Mouse (Mus musculus) midbrain, embryonic 13.5 days (tissue): ENCODE measurements at regions not wholly inside any gene's neighbourhood (a gene's known extent, or its start where the extent isn't known, plus 50 kb on each side); places are given as distances from the start of the nearest gene placed in this dataset.
A peak's percentile ranks its signal among the peaks of the same experiment; 100 is the strongest.

Source experiments
- ATAC-seq: fragments of 200-750 bp; cut with Nextera tagmentation; 2 replicates; pipeline ENCODE4 v1.8.0; 2017; ENCODE audit warnings: mild to moderate bottlenecking, moderate TSS enrichment, moderate library complexity
- H3K27ac ChIP-seq: fragments of 300-500 bp; sonication (generic); 2 replicates; pipeline ENCODE4 v1.5.1; 2015; ENCODE audit warnings: inconsistent platforms, mild to moderate bottlenecking, moderate library complexity
- H3K27me3 ChIP-seq: fragments of 300-500 bp; sonication (generic); 2 replicates; pipeline ENCODE4 v1.6.1; 2015; ENCODE audit warnings: mild to moderate bottlenecking, inconsistent platforms
- H3K36me3 ChIP-seq: fragments of 300-500 bp; sonication (generic); 2 replicates; pipeline ENCODE4 v1.6.1; 2015; ENCODE audit warnings: mild to moderate bottlenecking, inconsistent platforms
- H3K4me1 ChIP-seq: fragments of 300-500 bp; sonication (generic); replicated peaks from 2 replicates; pipeline ENCODE4 v1.6.1; 2015; ENCODE audit warnings: inconsistent platforms
- H3K4me2 ChIP-seq: fragments of 300-500 bp; sonication (generic); replicated peaks from 2 replicates; pipeline ENCODE4 v1.6.1; 2015; ENCODE audit warnings: moderate library complexity, mild to moderate bottlenecking, inconsistent platforms
- H3K4me3 ChIP-seq: fragments of 300-500 bp; sonication (generic); replicated peaks from 2 replicates; pipeline ENCODE4 v1.5.1; 2015; ENCODE audit warnings: mild to moderate bottlenecking, inconsistent platforms
- H3K9ac ChIP-seq: fragments of 300-500 bp; sonication (generic); replicated peaks from 2 replicates; pipeline ENCODE4 v1.6.1; 2015; ENCODE audit warnings: mild to moderate bottlenecking, inconsistent platforms
- H3K9me3 ChIP-seq: fragments of 300-500 bp; sonication (generic); 2 replicates; pipeline ENCODE4 v1.6.1; 2016; ENCODE audit warnings: mild to moderate bottlenecking, inconsistent platforms
- WGBS: fragments of 180-500 bp; shearing (Covaris S2); methylation state at CpG from one replicate; pipeline ENCODE4 v1.1.7; 2015; 5-methylcytosine and 5-hydroxymethylcytosine counted together

- H3K4me2 ChIP-seq = no peak overlapping the region
- no peak overlapping the region for H3K4me3 ChIP-seq
- H3K4me1 ChIP-seq = 0 out of 2 replicates have a peak, but pooled peaks cover 3% of the 10 kb centered on the region
- no peak overlapping the region for H3K27ac ChIP-seq
- H3K36me3 ChIP-seq = no peaks in the 10 kb centered on the region
- no peak overlapping the region for H3K9ac ChIP-seq
- no peak for ATAC-seq
- no peaks in the 10 kb centered on the region for H3K27me3 ChIP-seq
- no peaks in the 10 kb centered on the region for H3K9me3 ChIP-seq
- 84% methylated on average over 5 of the region's 5 CpGs for WGBS
Observed at GRCm38 (mm10) chr17:74920056-74920455, 85.3 kb upstream of the Ltbp1 start.

GRCm38 (mm10) chr17:74921413-74921812 is 84.0 kb upstream of the Ltbp1 start:
- no peak overlapping the region for H3K4me2 ChIP-seq
- ATAC-seq = peak; percentile 9; the same call in 1 of the 2 replicates
- H3K27ac ChIP-seq = no peak overlapping the region
- H3K9me3 ChIP-seq = no peaks in the 10 kb centered on the region
- no peaks in the 10 kb centered on the region for H3K27me3 ChIP-seq
- 91% methylated on average over 6 of the region's 6 CpGs for WGBS
- 0 out of 2 replicates have a peak, but pooled peaks cover 3% of the 10 kb centered on the region for H3K4me1 ChIP-seq
- H3K4me3 ChIP-seq = no peak overlapping the region
- no peaks in the 10 kb centered on the region for H3K36me3 ChIP-seq
- no peak overlapping the region for H3K9ac ChIP-seq

DNA sequence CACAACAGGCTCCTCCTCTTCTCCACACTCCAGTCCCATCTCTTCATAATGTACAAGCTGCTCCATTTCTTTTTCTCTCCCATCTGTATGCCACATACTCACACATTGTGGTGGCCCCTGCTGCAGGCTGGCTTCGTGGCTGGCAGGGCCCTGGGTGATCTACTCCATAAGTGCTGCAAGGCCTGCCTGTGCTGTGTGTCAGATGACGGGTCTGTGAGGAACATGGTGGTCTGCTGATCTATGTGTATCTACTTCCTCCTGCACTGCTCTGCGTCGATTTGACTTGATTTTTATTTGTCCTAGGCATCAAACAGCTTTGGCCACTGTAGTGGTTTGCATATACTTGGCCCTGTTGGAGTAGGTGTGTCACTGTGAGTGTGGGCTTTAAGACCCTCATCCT is 83.4 kb upstream of the Ltbp1 start:
- Histone ChIP-seq H3K4me3 (no peak overlapping the region), H3K9me3 (no peaks in the 10 kb centered on the region), H3K27me3 (no peaks in the 10 kb centered on the region), H3K9ac (no peak overlapping the region), H3K36me3 (no peaks in the 10 kb centered on the region), H3K27ac (no peak overlapping the region), H3K4me1 (0 out of 2 replicates have a peak, but pooled peaks cover 3% of the 10 kb centered on the region), H3K4me2 (no peak overlapping the region)
- 86% methylated on average over 4 of the region's 4 CpGs for WGBS
- 0 out of 2 replicates have a peak, but pooled peaks have one; percentile 9 for ATAC-seq

GRCm38 (mm10) chr17:74922591-74922990 is 82.8 kb upstream of the Ltbp1 start:
- Histone ChIP-seq H3K36me3 (no peaks in the 10 kb centered on the region), H3K9ac (no peak overlapping the region), H3K4me3 (no peak overlapping the region), H3K4me1 (0 out of 2 replicates have a peak, but pooled peaks cover 3% of the 10 kb centered on the region), H3K27ac (no peak overlapping the region), H3K4me2 (no peak overlapping the region), H3K27me3 (no peaks in the 10 kb centered on the region), H3K9me3 (no peaks in the 10 kb centered on the region)
- no peak for ATAC-seq
- 53% methylated on average over 3 of the region's 3 CpGs for WGBS

DNA sequence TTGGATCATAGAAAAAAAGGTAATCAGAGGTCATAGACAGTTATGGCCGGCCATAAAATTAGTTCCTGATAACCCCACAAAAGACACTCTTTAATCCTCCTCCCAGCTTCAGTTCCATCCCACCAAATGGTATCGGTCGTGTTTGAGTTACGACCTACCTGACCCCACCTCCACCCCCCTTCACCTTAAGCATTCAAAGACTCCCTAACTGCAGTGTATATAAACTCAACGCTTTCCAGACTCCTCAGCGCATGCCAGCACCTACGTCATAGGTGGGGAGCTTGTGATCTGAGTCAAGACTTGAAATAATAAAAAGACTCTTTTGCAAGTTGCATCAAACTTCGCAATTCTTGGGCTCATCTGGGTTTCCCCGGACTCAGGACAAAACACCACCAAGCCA is 82.3 kb upstream of the Ltbp1 start:
- 0 out of 2 replicates have a peak, but pooled peaks cover 3% of the 10 kb centered on the region for H3K4me1 ChIP-seq
- no peak overlapping the region for H3K4me3 ChIP-seq
- ATAC-seq = no peak
- no peaks in the 10 kb centered on the region for H3K9me3 ChIP-seq
- H3K36me3 ChIP-seq = no peaks in the 10 kb centered on the region
- no peak overlapping the region for H3K27ac ChIP-seq
- no peaks in the 10 kb centered on the region for H3K27me3 ChIP-seq
- WGBS = 73% methylated on average over 9 of the region's 9 CpGs
- H3K4me2 ChIP-seq = no peak overlapping the region
- H3K9ac ChIP-seq = no peak overlapping the region

GRCm38 (mm10) chr17:74925131-74925530 is 80.2 kb upstream of the Ltbp1 start:
- Histone ChIP-seq H3K27me3 (no peaks in the 10 kb centered on the region), H3K36me3 (no peaks in the 10 kb centered on the region), H3K9me3 (no peaks in the 10 kb centered on the region), H3K4me2 (no peak overlapping the region), H3K4me1 (0 out of 2 replicates have a peak, but pooled peaks cover 3% of the 10 kb centered on the region), H3K4me3 (no peak overlapping the region), H3K9ac (no peak overlapping the region), H3K27ac (no peak overlapping the region)
- no peak for ATAC-seq
- 82% methylated on average over 6 of the region's 6 CpGs for WGBS

DNA sequence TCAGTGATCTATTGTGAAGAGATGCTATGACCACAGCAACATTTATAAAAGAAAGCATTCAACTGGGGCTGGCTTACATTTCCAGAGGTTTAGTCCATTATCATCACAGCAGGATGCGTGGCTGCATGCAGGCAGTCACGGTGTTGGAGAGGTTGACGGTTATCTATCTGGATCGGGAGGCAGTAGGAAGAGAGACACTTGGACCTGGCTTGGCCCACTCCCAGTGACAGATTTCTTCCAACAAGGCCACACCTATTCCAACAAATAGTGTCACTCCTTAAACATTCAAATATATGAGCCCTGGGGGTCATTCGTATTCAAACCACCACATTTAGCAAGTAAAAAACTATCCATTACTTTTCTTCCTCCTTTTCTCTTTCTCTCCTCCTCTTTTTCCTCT is 77.4 kb upstream of the Ltbp1 start:
- Histone ChIP-seq H3K36me3 (no peaks in the 10 kb centered on the region), H3K9ac (no peak overlapping the region), H3K4me2 (no peak overlapping the region), H3K9me3 (no peaks in the 10 kb centered on the region), H3K4me3 (no peak overlapping the region), H3K27me3 (no peaks in the 10 kb centered on the region), H3K4me1 (no peaks in the 10 kb centered on the region), H3K27ac (no peak overlapping the region)
- ATAC-seq = no peak
- 64% methylated on average over 5 of the region's 5 CpGs for WGBS

DNA sequence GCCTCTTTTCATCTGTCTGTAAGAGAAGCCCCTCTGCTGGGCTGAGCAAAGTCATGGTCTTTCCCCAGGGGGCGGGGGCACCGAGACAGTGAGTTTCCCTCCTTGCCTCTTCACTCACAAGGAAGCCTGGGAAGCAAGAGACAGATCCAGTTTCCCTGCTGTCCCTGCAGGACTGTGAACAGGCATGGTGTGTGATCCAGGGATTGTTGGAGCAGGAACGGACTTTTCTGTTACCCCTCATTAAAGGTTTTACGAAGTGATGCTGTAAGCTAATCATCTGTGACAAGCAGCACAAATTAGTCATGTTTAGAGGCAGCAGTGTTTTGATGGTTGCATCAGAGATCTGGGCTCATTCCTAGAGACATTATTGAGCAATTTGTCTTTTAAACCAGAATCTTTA is 73.8 kb upstream of the Ltbp1 start:
- WGBS = 55% methylated on average over 4 of the region's 4 CpGs
- no peak overlapping the region for H3K4me2 ChIP-seq
- no peak for ATAC-seq
- H3K9ac ChIP-seq = no peak overlapping the region
- no peaks in the 10 kb centered on the region for H3K9me3 ChIP-seq
- H3K4me1 ChIP-seq = no peaks in the 10 kb centered on the region
- H3K27ac ChIP-seq = no peak overlapping the region
- no peaks in the 10 kb centered on the region for H3K36me3 ChIP-seq
- H3K27me3 ChIP-seq = no peaks in the 10 kb centered on the region
- no peak overlapping the region for H3K4me3 ChIP-seq

GRCm38 (mm10) chr17:74941393-74941792 is 64.0 kb upstream of the Ltbp1 start:
- H3K4me2 ChIP-seq = no peak overlapping the region
- no peak for ATAC-seq
- H3K9me3 ChIP-seq = no peaks in the 10 kb centered on the region
- H3K36me3 ChIP-seq = no peaks in the 10 kb centered on the region
- H3K9ac ChIP-seq = no peak overlapping the region
- no peaks in the 10 kb centered on the region for H3K27me3 ChIP-seq
- H3K4me1 ChIP-seq = no peaks in the 10 kb centered on the region
- no peak overlapping the region for H3K27ac ChIP-seq
- H3K4me3 ChIP-seq = no peak overlapping the region
- 92% methylated on average over 6 of the region's 6 CpGs for WGBS

DNA sequence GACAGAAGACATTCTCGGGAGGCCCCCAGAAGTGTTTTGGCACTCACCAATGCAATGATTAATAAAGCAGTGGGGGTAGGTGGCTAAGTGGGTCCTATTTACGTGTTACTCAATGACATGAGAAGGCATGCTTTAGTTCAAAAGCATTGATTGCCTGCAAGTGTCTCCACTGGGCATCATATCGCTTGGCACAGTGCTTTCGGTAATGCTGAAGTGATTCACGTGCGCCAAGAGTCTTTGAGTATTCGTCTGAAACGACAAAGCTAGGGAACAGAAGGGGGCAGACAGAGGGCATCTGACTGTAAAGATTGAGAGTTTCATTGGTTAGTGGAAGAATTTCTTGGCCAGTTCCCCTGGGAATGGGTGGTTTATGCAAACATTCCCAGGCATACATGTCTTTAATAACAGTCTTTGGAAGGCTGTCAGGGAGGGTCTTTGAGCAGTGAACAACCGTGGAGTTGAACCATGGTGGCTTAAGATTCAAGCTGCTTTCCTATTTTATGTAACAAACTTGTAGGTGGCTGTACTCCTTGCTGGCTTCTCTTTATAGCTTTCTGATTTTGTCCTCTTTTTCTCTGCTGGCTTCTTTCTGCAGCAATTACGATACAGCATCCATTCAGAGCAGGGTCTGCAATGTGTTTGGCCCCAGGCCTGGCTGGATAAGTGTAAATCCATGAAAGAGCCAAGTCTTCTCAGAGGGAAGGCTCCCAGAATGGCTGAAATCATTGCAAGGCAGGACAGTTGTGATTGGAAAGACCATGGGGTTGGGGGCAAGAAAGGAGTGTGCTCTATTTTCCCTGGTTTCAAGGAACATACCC is 62.2 kb upstream of the Ltbp1 start:
- H3K36me3 ChIP-seq = no peaks in the 10 kb centered on the region
- no peaks in the 10 kb centered on the region for H3K27me3 ChIP-seq
- no peak overlapping the region for H3K27ac ChIP-seq
- 76% methylated on average over 10 of the region's 10 CpGs for WGBS
- no peak overlapping the region for H3K9ac ChIP-seq
- no peak overlapping the region for H3K4me2 ChIP-seq
- no peaks in the 10 kb centered on the region for H3K4me1 ChIP-seq
- peak; percentile 34; the same call in 1 of the 2 replicates for ATAC-seq
- no peaks in the 10 kb centered on the region for H3K9me3 ChIP-seq
- no peak overlapping the region for H3K4me3 ChIP-seq

- H3K27ac ChIP-seq = no peak overlapping the region
- no peak for ATAC-seq
- no peak overlapping the region for H3K4me2 ChIP-seq
Observed at GRCm38 (mm10) chr17:74943802-74944193, 61.6 kb upstream of the Ltbp1 start.

DNA sequence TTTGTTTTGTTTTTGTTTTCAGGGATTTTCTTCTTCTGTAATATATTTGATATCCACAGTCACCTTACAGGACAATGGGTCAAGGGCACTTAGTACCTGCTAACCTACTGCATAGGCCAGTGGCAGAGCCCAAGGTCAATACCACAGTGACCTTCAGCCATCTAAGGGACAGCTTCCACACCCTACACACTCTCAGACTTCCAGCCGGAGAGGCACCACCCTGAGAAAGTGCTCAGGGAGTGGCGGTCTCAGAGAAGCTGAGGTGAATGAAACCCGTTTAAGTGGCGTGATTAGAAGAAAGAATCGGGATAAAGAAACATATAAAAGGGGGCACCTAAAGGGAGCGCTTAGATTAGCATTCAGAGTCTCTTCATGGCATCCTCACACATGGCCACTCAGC is 60.2 kb upstream of the Ltbp1 start:
- H3K36me3 ChIP-seq = no peaks in the 10 kb centered on the region
- H3K4me3 ChIP-seq = no peak overlapping the region
- no peak overlapping the region for H3K27ac ChIP-seq
- H3K4me2 ChIP-seq = no peak overlapping the region
- WGBS = 75% methylated on average over 6 of the region's 6 CpGs
- no peak for ATAC-seq
- H3K9me3 ChIP-seq = no peaks in the 10 kb centered on the region
- H3K4me1 ChIP-seq = no peaks in the 10 kb centered on the region
- no peaks in the 10 kb centered on the region for H3K27me3 ChIP-seq
- no peak overlapping the region for H3K9ac ChIP-seq

More at GRCm38 (mm10) chr17:74943802-74944193, 61.6 kb upstream of the Ltbp1 start:
- Histone ChIP-seq H3K36me3 (no peaks in the 10 kb centered on the region), H3K9me3 (no peaks in the 10 kb centered on the region), H3K27me3 (no peaks in the 10 kb centered on the region), H3K9ac (no peak overlapping the region), H3K4me3 (no peak overlapping the region), H3K4me1 (no peaks in the 10 kb centered on the region)
- 34% methylated on average over 4 of the region's 4 CpGs for WGBS

GRCm38 (mm10) chr17:74948476-74948875 is 56.9 kb upstream of the Ltbp1 start:
- no peak for ATAC-seq

More at GRCm38 (mm10) chr17:74948476-74948875, 56.9 kb upstream of the Ltbp1 start:
- 83% methylated on average over 3 of the region's 3 CpGs for WGBS
- H3K4me3 ChIP-seq = no peak overlapping the region
- no peaks in the 10 kb centered on the region for H3K36me3 ChIP-seq
- H3K9ac ChIP-seq = no peak overlapping the region
- no peaks in the 10 kb centered on the region for H3K27me3 ChIP-seq
- H3K4me2 ChIP-seq = no peak overlapping the region
- no peak overlapping the region for H3K27ac ChIP-seq
- H3K9me3 ChIP-seq = no peaks in the 10 kb centered on the region
- no peaks in the 10 kb centered on the region for H3K4me1 ChIP-seq
